Mouse (Mus musculus) forebrain, embryonic 11.5 days (tissue): Measurements from ENCODE around the gene Armh1. TPM values are rescaled to one million over a fixed set of nuclear protein-coding genes. Genes with fewer than 3 reads are reported as not detected.

Experiments
- ATAC-seq: fragments of 200-750 bp; cut with Nextera tagmentation; replicated peaks from 2 replicates; pipeline ENCODE4 v1.8.0; 2017; ENCODE audit warnings: moderate TSS enrichment; ENCODE audit not compliant: low FRiP score
- DNase-seq: peaks from one replicate; pipeline ENCODE4 v3.0.0-alpha.2; 2017; ENCODE audit warnings: low spot score
- H3K27ac ChIP-seq: fragments of 300-500 bp; sonication (generic); 2 replicates; pipeline ENCODE4 v1.5.1; 2014; ENCODE audit warnings: low read depth, low read length
- H3K27me3 ChIP-seq: fragments of 300-500 bp; sonication (generic); 2 replicates; pipeline ENCODE4 v1.6.1; 2014; ENCODE audit warnings: mild to moderate bottlenecking, low read length, mixed read lengths; ENCODE audit not compliant: control insufficient read depth, insufficient read depth
- H3K36me3 ChIP-seq: fragments of 300-500 bp; sonication (generic); 2 replicates; pipeline ENCODE4 v1.6.1; 2014; ENCODE audit warnings: mild to moderate bottlenecking, low read length, moderate library complexity, mixed read lengths; ENCODE audit not compliant: control insufficient read depth, insufficient read depth
- H3K4me1 ChIP-seq: fragments of 300-500 bp; sonication (generic); replicated peaks from 2 replicates; pipeline ENCODE4 v1.6.1; 2014; ENCODE audit warnings: low read length, mixed read lengths; ENCODE audit not compliant: control insufficient read depth, insufficient read depth
- H3K4me2 ChIP-seq: fragments of 300-500 bp; sonication (generic); 2 replicates; pipeline ENCODE4 v1.6.1; 2014; ENCODE audit warnings: low read depth, mild to moderate bottlenecking, low read length, moderate library complexity, mixed read lengths; ENCODE audit not compliant: severe bottlenecking
- H3K4me3 ChIP-seq: fragments of 300-500 bp; sonication (generic); 2 replicates; pipeline ENCODE4 v1.5.1; 2014; ENCODE audit warnings: low read depth, low read length
- H3K9ac ChIP-seq: fragments of 300-500 bp; sonication (generic); 2 replicates; pipeline ENCODE4 v1.6.1; 2014; ENCODE audit warnings: low read length
- H3K9me3 ChIP-seq: fragments of 300-500 bp; sonication (generic); 2 replicates; pipeline ENCODE4 v1.6.1; 2016; ENCODE audit warnings: low read length, mixed read lengths; ENCODE audit not compliant: control insufficient read depth
- WGBS: fragments of 180-500 bp; shearing (Covaris S2); extraction: QIAGEN DNeasy Blood & Tissue Kit; methylation state at CpG from one replicate; pipeline ENCODE4 v1.1.7; 2014; 5-methylcytosine and 5-hydroxymethylcytosine counted together
- polyA plus RNA-seq: library from polyadenylated mRNA; unstranded; fragments of >200 nt; fragmentation: Nextera tagmentation; extraction: Ambion mirVana; gene quantifications from 2 replicates; pipeline ENCODE4 v1.2.1, GENCODE M21; 2014

Gene Armh1
- 0.49 TPM in 1 of 2 replicates, not detected in the other for polyA plus RNA-seq

- peak within 1 kb of the TSS; percentile 46 for H3K9ac ChIP-seq
- peak within 1 kb of the TSS; percentile 53 for H3K4me3 ChIP-seq
- no peaks in the 10 kb centered on the region for H3K9me3 ChIP-seq
- 0% methylated on average over 43 of the region's 43 CpGs for WGBS
- DNase-seq (peak; percentile 97), ATAC-seq (peak; percentile 99)
- no peaks in the 10 kb centered on the region for H3K36me3 ChIP-seq
- H3K27ac ChIP-seq = peak within 1 kb of the TSS; percentile 25
- no peaks in the 10 kb centered on the region; the same call in 1 of the 2 replicates for H3K4me1 ChIP-seq
- peak within 1 kb of the TSS; percentile 52 for H3K4me2 ChIP-seq
- no peaks in the 10 kb centered on the region for H3K27me3 ChIP-seq
These were observed at the start of gene Armh1, which contains the start of gene Tmem53 for GRCm38 (mm10) chr4:117251801-117252316. TSS of gene Armh1 (minus strand) at chr4:117252125. TSS of gene Tmem53 (plus strand) at chr4:117251951.

- no peak for DNase-seq
- H3K36me3 ChIP-seq = no peaks in the 10 kb centered on the region
- H3K4me2 ChIP-seq = no peak overlapping the region
- 83% methylated on average over 10 of the region's 10 CpGs for WGBS
- H3K9me3 ChIP-seq = no peaks in the 10 kb centered on the region
- no peak overlapping the region for H3K4me3 ChIP-seq
- no peak for ATAC-seq
- no peak overlapping the region for H3K9ac ChIP-seq
- peaks cover 16% of the 10 kb centered on the region; the same call in 1 of the 2 replicates for H3K4me1 ChIP-seq
- H3K27me3 ChIP-seq = peaks cover 32% of the 10 kb centered on the region
- H3K27ac ChIP-seq = no peak overlapping the region
These were observed 48.0 kb upstream of the Armh1 start for GRCm38 (mm10) chr4:117299921-117300320.

GRCm38 (mm10) chr4:117297819-117298218 lies 45.9 kb upstream of the Armh1 start:
- 83% methylated on average over 9 of the region's 9 CpGs for WGBS
- no peak overlapping the region for H3K27ac ChIP-seq
- H3K4me3 ChIP-seq = no peak overlapping the region
- H3K27me3 ChIP-seq = peaks cover 11% of the 10 kb centered on the region; the same call in 1 of the 2 replicates
- H3K9me3 ChIP-seq = no peaks in the 10 kb centered on the region
- DNase-seq (no peak), ATAC-seq (no peak)
- peaks cover 4% of the 10 kb centered on the region; the same call in 1 of the 2 replicates for H3K4me1 ChIP-seq
- no peaks in the 10 kb centered on the region for H3K36me3 ChIP-seq
- no peak overlapping the region for H3K4me2 ChIP-seq
- no peak overlapping the region for H3K9ac ChIP-seq

- Histone ChIP-seq H3K4me3 (no peak overlapping the region), H3K4me2 (no peak overlapping the region), H3K4me1 (peaks cover 4% of the 10 kb centered on the region; the same call in 1 of the 2 replicates), H3K27me3 (peaks cover 6% of the 10 kb centered on the region; the same call in 1 of the 2 replicates), H3K27ac (no peak overlapping the region), H3K9me3 (no peaks in the 10 kb centered on the region), H3K36me3 (no peaks in the 10 kb centered on the region), H3K9ac (no peak overlapping the region)
- DNase-seq (no peak), ATAC-seq (no peak)
- 86% methylated on average over 19 of the region's 19 CpGs for WGBS
These were observed 45.1 kb upstream of the Armh1 start for GRCm38 (mm10) chr4:117296849-117297593.

GRCm38 (mm10) chr4:117291696-117292095 lies 39.8 kb upstream of the Armh1 start:
- Histone ChIP-seq H3K36me3 (no peaks in the 10 kb centered on the region), H3K4me1 (peaks cover 10% of the 10 kb centered on the region), H3K27ac (no peak overlapping the region), H3K4me2 (no peak overlapping the region), H3K27me3 (no peaks in the 10 kb centered on the region), H3K4me3 (no peak overlapping the region), H3K9ac (no peak overlapping the region), H3K9me3 (no peaks in the 10 kb centered on the region)
- no peak for ATAC-seq
- 92% methylated on average over 2 of the region's 2 CpGs for WGBS
- no peak for DNase-seq

GRCm38 (mm10) chr4:117288927-117289801 lies 37.2 kb upstream of the Armh1 start:
- Histone ChIP-seq H3K36me3 (peaks cover 9% of the 10 kb centered on the region; the same call in 1 of the 2 replicates), H3K27me3 (no peaks in the 10 kb centered on the region; the same call in 1 of the 2 replicates), H3K4me2 (peak overlapping the region; percentile 71), H3K4me3 (peak overlapping the region; percentile 83), H3K27ac (peak overlapping the region; percentile 95), H3K4me1 (peaks cover 17% of the 10 kb centered on the region), H3K9me3 (no peaks in the 10 kb centered on the region), H3K9ac (peak overlapping the region; percentile 86)
- peak; percentile 88 for ATAC-seq
- WGBS = under 1% methylated on average over 72 of the region's 80 CpGs
- peak; percentile 90 for DNase-seq

- H3K9me3 ChIP-seq = no peaks in the 10 kb centered on the region
- H3K9ac ChIP-seq = peak overlapping the region; percentile 86
- WGBS = 20% methylated on average over 25 of the region's 25 CpGs
- H3K4me3 ChIP-seq = peak overlapping the region; percentile 83
- peak overlapping the region; percentile 71 for H3K4me2 ChIP-seq
- peaks cover 24% of the 10 kb centered on the region for H3K4me1 ChIP-seq
- H3K27me3 ChIP-seq = no peaks in the 10 kb centered on the region; the same call in 1 of the 2 replicates
- peaks cover 9% of the 10 kb centered on the region; the same call in 1 of the 2 replicates for H3K36me3 ChIP-seq
- peak overlapping the region; percentile 95 for H3K27ac ChIP-seq
- DNase-seq = no peak
- peak; percentile 31 for ATAC-seq
These were observed 36.5 kb upstream of the Armh1 start for GRCm38 (mm10) chr4:117288277-117288926.

GRCm38 (mm10) chr4:117284363-117284762 lies 32.4 kb upstream of the Armh1 start:
- 65% methylated on average over 4 of the region's 4 CpGs for WGBS
- Histone ChIP-seq H3K4me2 (no peak overlapping the region), H3K9ac (no peak overlapping the region), H3K36me3 (peaks cover 9% of the 10 kb centered on the region; the same call in 1 of the 2 replicates), H3K27ac (no peak overlapping the region; the same call in 1 of the 2 replicates), H3K4me3 (no peak overlapping the region), H3K27me3 (no peaks in the 10 kb centered on the region; the same call in 1 of the 2 replicates), H3K4me1 (peaks cover 30% of the 10 kb centered on the region), H3K9me3 (no peaks in the 10 kb centered on the region)
- ATAC-seq (no peak), DNase-seq (no peak)
